Mouse (Mus musculus): ENCODE results near the gene Rab27a. TPM values are rescaled to one million over a fixed set of nuclear protein-coding genes. Genes with fewer than 3 reads are reported as not detected.

Gene Rab27a
- polyA plus RNA-seq, 1 experiment: 1.7 TPM

- Histone ChIP-seq H3K27ac (replicated peaks; ENCODE audit: low read depth, low read length) (no peak overlapping the region), H3K4me1 (ENCODE audit: control insufficient read depth, insufficient read depth, insufficient read length, low read length) (no peaks in the 10 kb centered on the region), H3K4me3 (ENCODE audit: insufficient read depth, low read depth, low read length) (no peak overlapping the region)
Measured at GRCm38 (mm10) chr9:73025818-73026636, 18.6 kb upstream of the Rab27a start.

- H3K27ac ChIP-seq (replicated peaks; ENCODE audit: low read depth, low read length): no peak overlapping the region
- no peak overlapping the region for H3K4me3 ChIP-seq (ENCODE audit: insufficient read depth, low read depth, low read length)
Measured at GRCm38 (mm10) chr9:73030443-73030842, 14.2 kb upstream of the Rab27a start.

GRCm38 (mm10) chr9:73031421-73031820 lies 13.2 kb upstream of the Rab27a start:
- Histone ChIP-seq H3K4me3 (ENCODE audit: insufficient read depth, low read depth, low read length) (no peak overlapping the region), H3K27ac (replicated peaks; ENCODE audit: low read depth, low read length) (no peak overlapping the region), H3K4me1 (ENCODE audit: control insufficient read depth, insufficient read depth, insufficient read length, low read length) (no peaks in the 10 kb centered on the region)

More at GRCm38 (mm10) chr9:73030443-73030842, 14.2 kb upstream of the Rab27a start:
- no peaks in the 10 kb centered on the region for H3K4me1 ChIP-seq (ENCODE audit: control insufficient read depth, insufficient read depth, insufficient read length, low read length)

GRCm38 (mm10) chr9:73033406-73033805 lies 11.2 kb upstream of the Rab27a start:
- H3K27ac ChIP-seq (replicated peaks; ENCODE audit: low read depth, low read length): no peak overlapping the region
- H3K4me1 ChIP-seq (ENCODE audit: control insufficient read depth, insufficient read depth, insufficient read length, low read length): no peaks in the 10 kb centered on the region
- no peak overlapping the region for H3K4me3 ChIP-seq (ENCODE audit: insufficient read depth, low read depth, low read length)

GRCm38 (mm10) chr9:73039222-73039945 lies 5.3 kb upstream of the Rab27a start:
- Histone ChIP-seq H3K4me1 (ENCODE audit: control insufficient read depth, insufficient read depth, insufficient read length, low read length) (no peaks in the 10 kb centered on the region; the same call in 1 of the 2 replicates), H3K4me3 (ENCODE audit: insufficient read depth, low read depth, low read length) (peak overlapping the region; percentile 92), H3K27ac (replicated peaks; ENCODE audit: low read depth, low read length) (peak overlapping the region; percentile 72)

GRCm38 (mm10) chr9:73040080-73040479 lies 4.6 kb upstream of the Rab27a start, which contains the start of gene Pigb:
Gene Pigb (minus strand): TSS chr9:73040378.
- H3K4me1 ChIP-seq (ENCODE audit: control insufficient read depth, insufficient read depth, insufficient read length, low read length): no peaks in the 10 kb centered on the region; the same call in 1 of the 2 replicates
- peak within 1 kb of the TSS; percentile 92 for H3K4me3 ChIP-seq (ENCODE audit: insufficient read depth, low read depth, low read length)
- H3K27ac ChIP-seq (replicated peaks; ENCODE audit: low read depth, low read length): peak within 1 kb of the TSS; percentile 72

- peak overlapping the region; percentile 53 for H3K4me3 ChIP-seq (ENCODE audit: insufficient read depth, low read depth, low read length)
- no peaks in the 10 kb centered on the region; the same call in 1 of the 2 replicates for H3K4me1 ChIP-seq (ENCODE audit: control insufficient read depth, insufficient read depth, insufficient read length, low read length)
- no peak overlapping the region for H3K27ac ChIP-seq (replicated peaks; ENCODE audit: low read depth, low read length)
Measured at GRCm38 (mm10) chr9:73045204-73045603, 550 bp downstream of the Rab27a start.

- 0 out of 2 replicates have a peak overlapping the region, but pooled peaks have one; percentile 7 for H3K4me3 ChIP-seq (ENCODE audit: insufficient read depth, low read depth, low read length)
- H3K4me1 ChIP-seq (ENCODE audit: control insufficient read depth, insufficient read depth, insufficient read length, low read length): no peaks in the 10 kb centered on the region
- H3K27ac ChIP-seq (replicated peaks; ENCODE audit: low read depth, low read length): no peak overlapping the region
Measured at GRCm38 (mm10) chr9:73045711-73046110, 1.1 kb downstream of the Rab27a start.

- no peak overlapping the region for H3K4me3 ChIP-seq (ENCODE audit: insufficient read depth, low read depth, low read length)
- H3K27ac ChIP-seq (replicated peaks; ENCODE audit: low read depth, low read length): no peak overlapping the region
- H3K4me1 ChIP-seq (ENCODE audit: control insufficient read depth, insufficient read depth, insufficient read length, low read length): no peaks in the 10 kb centered on the region
Measured at GRCm38 (mm10) chr9:73047906-73048305, 3.3 kb downstream of the Rab27a start.

- H3K27ac ChIP-seq (replicated peaks; ENCODE audit: low read depth, low read length): no peak overlapping the region
- no peak overlapping the region for H3K4me3 ChIP-seq (ENCODE audit: insufficient read depth, low read depth, low read length)
- no peaks in the 10 kb centered on the region for H3K4me1 ChIP-seq (ENCODE audit: control insufficient read depth, insufficient read depth, insufficient read length, low read length)
Measured at GRCm38 (mm10) chr9:73048927-73049326, 4.3 kb downstream of the Rab27a start.

- H3K4me1 ChIP-seq (ENCODE audit: control insufficient read depth, insufficient read depth, insufficient read length, low read length): no peaks in the 10 kb centered on the region
- H3K27ac ChIP-seq (replicated peaks; ENCODE audit: low read depth, low read length): no peak overlapping the region
- no peak overlapping the region for H3K4me3 ChIP-seq (ENCODE audit: insufficient read depth, low read depth, low read length)
Measured at GRCm38 (mm10) chr9:73049833-73050232, 5.2 kb downstream of the Rab27a start.

GRCm38 (mm10) chr9:73050606-73051005 lies 6.0 kb downstream of the Rab27a start:
- Histone ChIP-seq H3K27ac (replicated peaks; ENCODE audit: low read depth, low read length) (no peak overlapping the region), H3K4me3 (ENCODE audit: insufficient read depth, low read depth, low read length) (no peak overlapping the region), H3K4me1 (ENCODE audit: control insufficient read depth, insufficient read depth, insufficient read length, low read length) (no peaks in the 10 kb centered on the region)

GRCm38 (mm10) chr9:73055441-73055911 lies 10.8 kb downstream of the Rab27a start:
- H3K4me3 ChIP-seq (ENCODE audit: insufficient read depth, low read depth, low read length): no peak overlapping the region
- no peaks in the 10 kb centered on the region for H3K4me1 ChIP-seq (ENCODE audit: control insufficient read depth, insufficient read depth, insufficient read length, low read length)
- H3K27ac ChIP-seq (replicated peaks; ENCODE audit: low read depth, low read length): no peak overlapping the region

- Histone ChIP-seq H3K27ac (replicated peaks; ENCODE audit: low read depth, low read length) (no peak overlapping the region), H3K4me3 (ENCODE audit: insufficient read depth, low read depth, low read length) (no peak overlapping the region), H3K4me1 (ENCODE audit: control insufficient read depth, insufficient read depth, insufficient read length, low read length) (no peaks in the 10 kb centered on the region)
Measured at GRCm38 (mm10) chr9:73059224-73059623, 14.6 kb downstream of the Rab27a start.

- no peaks in the 10 kb centered on the region for H3K4me1 ChIP-seq (ENCODE audit: control insufficient read depth, insufficient read depth, insufficient read length, low read length)
- H3K27ac ChIP-seq (replicated peaks; ENCODE audit: low read depth, low read length): no peak overlapping the region
- H3K4me3 ChIP-seq (ENCODE audit: insufficient read depth, low read depth, low read length): no peak overlapping the region
Measured at GRCm38 (mm10) chr9:73063621-73064290, 19.1 kb downstream of the Rab27a start.

All from brown adipose tissue, adult 24 weeks (tissue).